Mouse (Mus musculus): ENCODE data around the gene 7530416G11Rik. TPM values are rescaled to one million over a fixed set of nuclear protein-coding genes. Genes with fewer than 3 reads are reported as not detected.

Gene 7530416G11Rik
- polyA plus RNA-seq, 1 experiment from 2014 or later, result not detected

GRCm38 (mm10) chr15:85446652-85447051 is 56.4 kb downstream of the 7530416G11Rik start:
- no peaks in the 10 kb centered on the region for H3K9me3 ChIP-seq

More at GRCm38 (mm10) chr15:85446652-85447051, 56.4 kb downstream of the 7530416G11Rik start:
- 79% methylated on average over 3 of the region's 3 CpGs for WGBS
- Histone ChIP-seq H3K9ac (no peak overlapping the region), H3K4me3 (no peak overlapping the region), H3K4me1 (no peaks in the 10 kb centered on the region), H3K27ac (no peak overlapping the region), H3K36me3 (peaks cover 29% of the 10 kb centered on the region), H3K27me3 (no peaks in the 10 kb centered on the region), H3K4me2 (no peak overlapping the region)
- no peak for ATAC-seq (ENCODE audit: insufficient number of reproducible peaks, low FRiP score, low TSS enrichment, low read depth)

Other genes starting within 250 kb of the 7530416G11Rik start
- gene Atxn10, start 167.0 kb downstream of the 7530416G11Rik start, polyA plus RNA-seq (2015; fragmentation: Nextera tagmentation; extraction: Ambion mirVana), result 283 and 286 TPM in 2 replicates
- gene Wnt7b, start 79.2 kb upstream of the 7530416G11Rik start, polyA plus RNA-seq (2015; fragmentation: Nextera tagmentation; extraction: Ambion mirVana), result 49.5 and 62.1 TPM in 2 replicates
- 1.7 and 4.8 TPM in 2 replicates for gene Ppara, start 231.8 kb upstream of the 7530416G11Rik start, polyA plus RNA-seq (2015; fragmentation: Nextera tagmentation; extraction: Ambion mirVana)